Mouse (Mus musculus) E14TG2a.4 (cell line): ENCODE measurements around the gene Slc16a4.

Source experiments
- CTCF ChIP-seq: conservative IDR thresholded peaks from 2 replicates; pipeline ENCODE4 v1.5.1; 2014; ENCODE audit warnings: low read length
- NANOG ChIP-seq: IDR thresholded peaks from 2 replicates; pipeline ENCODE4 v1.6.1; 2014; ENCODE audit warnings: borderline replicate concordance, low read length, mixed read lengths
- POU5F1 ChIP-seq: IDR thresholded peaks from 2 replicates; pipeline ENCODE4 v1.6.1; 2014; ENCODE audit warnings: low read length, borderline replicate concordance

GRCm38 (mm10) chr3:107295672-107296360 lies 4.8 kb downstream of the Slc16a4 start:
- TF ChIP-seq CTCF: no peak
- TF ChIP-seq NANOG: no peak
- TF ChIP-seq POU5F1: no peak
